Mouse (Mus musculus) spleen, adult 2 months (tissue): ENCODE measurements around the gene Doc2b. TPM values are rescaled to one million over a fixed set of nuclear protein-coding genes. Genes with fewer than 3 reads are reported as not detected.
"Not testable (repeated sequence)": the region's sequence is repeated elsewhere in the genome, so short reads cannot be mapped to it uniquely, and the experiment has no call there.

Source experiments
- DNase-seq, 2 experiments: peaks; one replicate each; pipeline versions ENCODE4 v3.0.0 to v3.0.0-alpha.2; 2012 to 2021; ENCODE audit warnings: low spot score in 2 of 2, low read depth in 1 of 2
- H3K27ac ChIP-seq: fragments of 200-500 bp; 2 replicates; pipeline ENCODE4 v1.5.1; 2012; ENCODE audit warnings: low read length, inconsistent platforms; ENCODE audit not compliant: insufficient read depth
- H3K27me3 ChIP-seq: fragments of 200-500 bp; 2 replicates; pipeline ENCODE4 v1.6.1; 2012; ENCODE audit warnings: mild to moderate bottlenecking, moderate library complexity, low read length, inconsistent platforms; ENCODE audit not compliant: control insufficient read depth, insufficient read depth
- H3K36me3 ChIP-seq: fragments of 200-500 bp; 2 replicates; pipeline ENCODE4 v1.6.1; 2012; ENCODE audit warnings: mild to moderate bottlenecking, low read length, inconsistent platforms; ENCODE audit not compliant: control insufficient read depth, insufficient read depth
- H3K4me1 ChIP-seq: fragments of 200-500 bp; 2 replicates; pipeline ENCODE4 v1.6.1; 2011; ENCODE audit warnings: inconsistent platforms; ENCODE audit not compliant: control insufficient read depth, insufficient read depth, insufficient read length
- H3K4me3 ChIP-seq: fragments of 200-500 bp; 2 replicates; pipeline ENCODE4 v1.5.1; 2011; ENCODE audit warnings: mild to moderate bottlenecking, inconsistent platforms; ENCODE audit not compliant: insufficient read depth, insufficient read length; ENCODE audit errors: extremely low read depth
- CTCF ChIP-seq: fragments of 200-500 bp; IDR thresholded peaks from 2 replicates; pipeline ENCODE4 v1.5.1; 2011; ENCODE audit warnings: mild to moderate bottlenecking, inconsistent platforms; ENCODE audit not compliant: insufficient read depth, insufficient read length, insufficient replicate concordance; ENCODE audit errors: extremely low read depth
- POLR2A ChIP-seq: fragments of 200-500 bp; IDR thresholded peaks from 2 replicates; pipeline ENCODE4 v1.6.1; 2011; ENCODE audit warnings: low read depth, low read length, inconsistent platforms
- WGBS: fragments of 180-500 bp; shearing (Covaris S2); methylation state at CpG from one replicate; pipeline ENCODE4 v1.1.7; 2018; 5-methylcytosine and 5-hydroxymethylcytosine counted together
- polyA plus RNA-seq: library from polyadenylated mRNA; depleted of rRNA; stranded (reverse); fragments of >200 nt; gene quantifications from 2 replicates; pipeline ENCODE4 v1.2.3, GENCODE M21; 2012; rRNA removed

The Doc2b gene
- polyA plus RNA-seq, 1 experiment, result 0.05 TPM

- Histone ChIP-seq H3K4me1 (peaks cover 7% of the 10 kb centered on the region), H3K4me3 (peak within 1 kb of the TSS; percentile 89), H3K27me3 (no peaks in the 10 kb centered on the region; the same call in 1 of the 2 replicates), H3K36me3 (no peaks in the 10 kb centered on the region), H3K27ac (peak within 1 kb of the TSS; percentile 99)
- peak; percentile 78 to 83 for DNase-seq
- no peak for TF ChIP-seq CTCF
- TF ChIP-seq POLR2A, result peak; percentile 85
- under 1% methylated on average over 74 of the region's 76 CpGs for WGBS
Measured at GRCm38 (mm10) chr11:75732434-75733226, 63.2 kb downstream of the Doc2b start, which contains the start of gene Ywhae. Gene Ywhae (plus strand): TSS chr11:75732869.

- H3K27ac ChIP-seq, H3K36me3 ChIP-seq, H3K4me1 ChIP-seq, H3K27me3 ChIP-seq, H3K4me3 ChIP-seq, DNase-seq: not testable (repeated sequence)
- WGBS, result 72% methylated on average over 6 of the region's 6 CpGs
Measured at GRCm38 (mm10) chr11:75727659-75728058, 68.2 kb downstream of the Doc2b start.

GRCm38 (mm10) chr11:75727168-75727567 lies 68.7 kb downstream of the Doc2b start:
- Histone ChIP-seq H3K4me3 (no peak overlapping the region), H3K36me3 (no peaks in the 10 kb centered on the region), H3K4me1 (no peaks in the 10 kb centered on the region), H3K27ac (no peak overlapping the region), H3K27me3 (no peaks in the 10 kb centered on the region; the same call in 1 of the 2 replicates)
- no peak for TF ChIP-seq CTCF
- no peak for TF ChIP-seq POLR2A
- no peak for DNase-seq
- 44% methylated on average over 2 of the region's 2 CpGs for WGBS

GRCm38 (mm10) chr11:75722339-75722738 lies 73.5 kb downstream of the Doc2b start:
- H3K27me3 ChIP-seq, result no peaks in the 10 kb centered on the region
- no peak for TF ChIP-seq CTCF
- TF ChIP-seq POLR2A, result no peak
- no peak for DNase-seq
- H3K4me3 ChIP-seq, result no peak overlapping the region
- H3K36me3 ChIP-seq, result no peaks in the 10 kb centered on the region
- H3K4me1 ChIP-seq, result no peaks in the 10 kb centered on the region
- no peak overlapping the region for H3K27ac ChIP-seq
- WGBS, result 68% methylated on average over 3 of the region's 4 CpGs

Other genes starting within 250 kb of the Doc2b start
- 51.7 and 54.1 TPM in 2 replicates for gene Pitpna, start 208.0 kb downstream of the Doc2b start, polyA plus RNA-seq
- 56.9 and 65.0 TPM in 2 replicates for gene Inpp5k, start 165.1 kb downstream of the Doc2b start, polyA plus RNA-seq
- gene Myo1c, start 145.5 kb downstream of the Doc2b start, polyA plus RNA-seq, result 130 and 157 TPM in 2 replicates
- 43.1 and 54.4 TPM in 2 replicates for gene Crk, start 116.8 kb downstream of the Doc2b start, polyA plus RNA-seq
- 48.3 and 56.7 TPM in 2 replicates for gene Ywhae, start 63.2 kb downstream of the Doc2b start, polyA plus RNA-seq
- 3.8 and 5.5 TPM in 2 replicates for gene Rph3al, start 142.4 kb upstream of the Doc2b start, polyA plus RNA-seq
- gene 1700016K19Rik, start 203.9 kb upstream of the Doc2b start, polyA plus RNA-seq, result 0.08 and 0.22 TPM in 2 replicates
- gene Rflnb, start 231.7 kb upstream of the Doc2b start, polyA plus RNA-seq, result 11.5 and 15.5 TPM in 2 replicates